Mouse (Mus musculus): ENCODE results near the gene Slc35d1.
"Not testable (repeated sequence)": the region's sequence is repeated elsewhere in the genome, so short reads cannot be mapped to it uniquely, and the experiment has no call there.

Slc35d1 gene

GRCm38 (mm10) chr4:103188786-103189640, 26.0 kb downstream of the Slc35d1 start:
- DNase-seq (ENCODE audit: low read depth, low spot score) = peak; percentile 62

GRCm38 (mm10) chr4:103180300-103180888, 34.6 kb downstream of the Slc35d1 start:
- no peak for DNase-seq (ENCODE audit: low read depth, low spot score)

GRCm38 (mm10) chr4:103179581-103179980, 35.4 kb downstream of the Slc35d1 start:
- no peak for DNase-seq (ENCODE audit: low read depth, low spot score)

- no peak for DNase-seq (ENCODE audit: low read depth, low spot score)
These were observed 36.2 kb downstream of the Slc35d1 start for GRCm38 (mm10) chr4:103178635-103179318.

DNA sequence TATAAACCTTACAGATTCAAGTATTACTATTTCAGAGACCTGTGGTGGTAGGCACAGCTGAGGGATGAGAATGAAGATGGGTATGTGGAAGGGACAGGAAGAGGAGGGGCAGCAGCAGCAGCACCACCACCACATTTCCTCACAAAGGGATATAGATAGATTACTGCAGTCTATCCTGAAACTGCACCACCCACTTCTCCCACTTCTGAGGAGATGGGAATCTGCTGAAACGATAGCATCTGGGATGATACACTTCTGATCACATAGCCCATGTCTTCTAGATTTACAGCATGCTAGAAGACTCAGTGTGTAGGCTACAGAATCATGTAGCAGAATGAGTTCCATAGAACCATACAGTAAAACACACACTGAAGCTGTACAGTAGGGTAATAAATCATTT, 37.3 kb downstream of the Slc35d1 start:
- no peak for DNase-seq (ENCODE audit: low read depth, low spot score)

GRCm38 (mm10) chr4:103174001-103174400, 41.0 kb downstream of the Slc35d1 start:
- no peak for DNase-seq (ENCODE audit: low read depth, low spot score)

- no peak for DNase-seq (ENCODE audit: low read depth, low spot score)
These were observed 41.5 kb downstream of the Slc35d1 start for GRCm38 (mm10) chr4:103173507-103173906.

- DNase-seq (ENCODE audit: low read depth, low spot score) = no peak
These were observed 43.7 kb downstream of the Slc35d1 start for GRCm38 (mm10) chr4:103171256-103171655.

GRCm38 (mm10) chr4:103166198-103166597, 48.8 kb downstream of the Slc35d1 start:
- not testable (repeated sequence) for DNase-seq (ENCODE audit: low read depth, low spot score)

DNA sequence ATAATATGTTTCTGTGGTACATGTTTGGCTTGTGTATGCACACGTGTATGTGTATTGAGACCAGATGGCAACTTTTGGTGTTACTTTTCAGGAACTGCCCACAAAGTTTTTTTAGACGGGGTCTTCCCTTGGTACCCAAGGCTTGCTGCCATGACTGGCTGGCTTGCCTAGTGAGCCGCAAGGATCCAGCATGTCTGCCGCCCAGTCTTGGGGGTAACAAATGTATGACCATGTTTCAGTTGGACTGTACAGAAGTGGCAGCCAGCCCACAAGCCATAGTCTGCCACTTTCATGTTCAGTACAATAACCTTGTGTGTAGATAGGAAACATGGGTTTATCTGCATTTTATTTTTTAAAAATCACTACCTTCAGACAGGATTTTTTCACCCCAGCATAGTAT, 56.2 kb downstream of the Slc35d1 start:
- DNase-seq (ENCODE audit: low read depth, low spot score) = no peak

GRCm38 (mm10) chr4:103151946-103152345, 63.0 kb downstream of the Slc35d1 start:
- DNase-seq (ENCODE audit: low read depth, low spot score) = no peak

DNA sequence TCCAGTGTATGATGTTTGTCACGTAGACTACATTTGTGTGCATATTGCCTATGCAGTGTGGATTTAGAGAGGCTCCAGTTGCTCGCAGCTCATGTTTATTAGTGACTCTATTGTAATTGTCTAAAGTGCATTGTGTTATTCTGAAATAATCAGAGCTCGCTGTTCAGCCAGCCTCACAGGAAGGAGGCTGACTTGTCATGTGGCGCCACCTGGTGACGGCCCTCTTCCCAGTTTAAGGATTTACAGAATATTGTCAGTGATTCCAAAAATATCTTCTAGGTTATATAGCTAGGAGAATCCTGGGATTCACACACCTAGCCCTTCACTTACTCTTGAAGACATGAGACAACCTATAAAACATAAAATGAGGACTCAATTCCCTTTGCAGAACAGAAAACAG, 68.6 kb downstream of the Slc35d1 start:
- DNase-seq (ENCODE audit: low read depth, low spot score) = peak; percentile 34

DNA sequence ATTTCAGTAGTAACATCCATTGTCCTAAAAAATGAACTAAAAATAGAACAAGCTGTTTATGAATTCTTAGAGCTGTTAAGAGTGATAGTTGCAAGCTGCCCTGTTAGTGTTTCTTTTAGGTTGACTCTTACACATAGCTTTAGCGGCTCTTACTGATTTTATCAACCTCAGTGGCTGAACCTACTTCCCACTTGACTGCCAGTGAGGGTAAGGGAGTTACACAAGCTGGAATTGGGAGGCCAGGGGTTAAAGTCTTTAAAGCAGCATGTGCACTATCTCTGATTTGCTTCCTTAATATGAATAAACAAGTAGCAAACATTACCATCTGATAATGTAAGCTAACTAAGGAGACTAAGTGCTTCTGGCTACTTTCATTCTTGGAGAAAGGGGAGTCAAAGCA, 78.0 kb downstream of the Slc35d1 start:
- no peak for DNase-seq (ENCODE audit: low read depth, low spot score)

GRCm38 (mm10) chr4:103126533-103126932, 88.4 kb downstream of the Slc35d1 start:
- no peak for DNase-seq (ENCODE audit: low read depth, low spot score)

DNA sequence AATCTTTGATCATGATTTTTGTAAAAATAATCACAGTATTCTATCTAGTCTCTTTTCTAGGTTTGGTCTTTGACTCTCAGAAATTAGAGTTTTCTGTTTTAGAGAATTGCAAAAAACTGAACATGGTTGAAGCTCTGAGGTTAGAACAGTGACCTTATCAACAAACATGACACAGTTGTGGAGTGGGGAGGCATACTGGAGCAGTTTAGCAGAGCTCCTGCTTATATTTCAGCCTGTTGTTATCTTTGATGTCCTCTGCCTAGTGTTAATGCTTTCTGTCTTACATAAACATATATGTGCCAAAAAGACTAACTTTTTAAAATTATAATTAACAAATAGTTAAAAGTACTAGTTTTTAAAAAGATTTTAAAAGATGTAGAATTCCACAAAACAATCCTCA, 91.4 kb downstream of the Slc35d1 start:
- no peak for DNase-seq (ENCODE audit: low read depth, low spot score)

- no peak for DNase-seq (ENCODE audit: low read depth, low spot score)
These were observed 91.9 kb downstream of the Slc35d1 start for GRCm38 (mm10) chr4:103123086-103123485.

DNA sequence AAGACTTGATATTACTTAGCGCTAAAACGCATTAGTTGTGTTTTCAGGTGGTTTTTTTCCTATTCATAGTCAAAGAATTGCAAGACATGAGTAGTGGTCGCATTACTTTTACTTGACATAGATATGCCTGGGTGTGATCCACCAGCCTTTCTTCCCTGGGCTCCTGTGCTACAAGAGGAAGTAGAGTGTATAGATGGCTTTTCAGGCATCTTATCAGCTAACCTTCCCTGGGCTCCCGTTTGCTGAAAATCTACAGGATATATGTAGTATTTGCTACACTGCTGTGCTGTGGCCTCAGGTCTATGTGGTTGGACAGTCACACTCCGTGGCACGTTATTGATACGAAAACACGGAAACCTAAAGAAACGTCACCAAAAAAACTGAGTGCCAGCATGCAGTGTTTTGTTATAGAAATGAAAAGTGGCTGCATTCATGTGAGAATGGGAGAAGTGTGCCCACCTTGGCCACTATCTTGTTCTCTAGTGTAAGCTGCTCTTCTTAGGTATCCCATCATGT, 94.0 kb downstream of the Slc35d1 start:
- DNase-seq (ENCODE audit: low read depth, low spot score) = peak; percentile 36

Measured in c-Kit-negative CD71-positive TER-119-positive erythroid progenitor cells, embryonic 14.5 days (primary cell).